Mouse (Mus musculus) left cerebral cortex, postnatal 10 days (tissue): ENCODE results near the gene Srprb. TPM values are rescaled to one million over a fixed set of nuclear protein-coding genes. Genes with fewer than 3 reads are reported as not detected.

Experiments
- DNase-seq, 2 experiments: peaks; one replicate each; pipeline ENCODE4 v3.0.0; 2021 to 2022; ENCODE audit warnings: low spot score in 2 of 2, mixed read lengths in 1 of 2; ENCODE audit errors: extremely low spot score in 1 of 2
- intact Hi-C: fragments of 180-260 bp; cut with DNase I; formaldehyde crosslinking; loops from one replicate; pipeline ENCODE4 v1.15.1; 2025
- total RNA-seq, 2 experiments: library from RNA; stranded (reverse); gene quantifications; 2 replicates each; pipeline ENCODE4 v1.2.3; 2021

The Srprb gene
- total RNA-seq, 2 experiments from 2014 or later = 20.9 to 22.4 TPM

GRCm38 (mm10) chr9:103214281-103214680 is 12.3 kb upstream of the Srprb start:
- no peak for DNase-seq
- intact Hi-C loops = no loop called here

- DNase-seq = no peak
- intact Hi-C loops = no loop called here
Observed at GRCm38 (mm10) chr9:103213631-103214030, 11.7 kb upstream of the Srprb start.

GRCm38 (mm10) chr9:103212654-103213420 is 10.9 kb upstream of the Srprb start:
- no peak for DNase-seq
- intact Hi-C loops = no loop called here

- intact Hi-C loops = loop anchor here (5.0 kb wide), 1 partner anchor 93 kb away; no protein-coding TSS in a partner anchor
- no peak for DNase-seq
Observed at GRCm38 (mm10) chr9:103208802-103209423, 7.0 kb upstream of the Srprb start.

- intact Hi-C loops = loop anchor here (5.0 kb wide), 1 partner anchor 94 kb away; no protein-coding TSS in a partner anchor
- DNase-seq = peak; percentile 51 to 77
Observed at GRCm38 (mm10) chr9:103207846-103208245, 5.9 kb upstream of the Srprb start.

- intact Hi-C loops = loop anchor here (5.0 kb wide), 1 partner anchor 97 kb away; no protein-coding TSS in a partner anchor
Observed at GRCm38 (mm10) chr9:103205786-103206185, 3.8 kb upstream of the Srprb start.

GRCm38 (mm10) chr9:103188416-103188815 is 13.5 kb downstream of the Srprb start:
- DNase-seq = no peak
- intact Hi-C loops = no loop called here

More at GRCm38 (mm10) chr9:103205786-103206185, 3.8 kb upstream of the Srprb start:
- DNase-seq = no peak

- intact Hi-C loops = no loop called here
- DNase-seq = peak in 1 of 2 experiments; percentile 60
Observed at GRCm38 (mm10) chr9:103186747-103187146, 15.2 kb downstream of the Srprb start.

GRCm38 (mm10) chr9:103185946-103186345 is 16.0 kb downstream of the Srprb start:
- intact Hi-C loops = no loop called here
- no peak for DNase-seq

- intact Hi-C loops = no loop called here
Observed at GRCm38 (mm10) chr9:103184855-103185254, 17.1 kb downstream of the Srprb start.

GRCm38 (mm10) chr9:103181886-103182285 is 20.1 kb downstream of the Srprb start:
- no peak for DNase-seq
- intact Hi-C loops = no loop called here

More at GRCm38 (mm10) chr9:103184855-103185254, 17.1 kb downstream of the Srprb start:
- no peak for DNase-seq

GRCm38 (mm10) chr9:103180807-103181565 is 21.0 kb downstream of the Srprb start:
- intact Hi-C loops = no loop called here
- DNase-seq = peak; percentile 39 to 88

- intact Hi-C loops = no loop called here
- DNase-seq = peak in 1 of 2 experiments; percentile 66
Observed at GRCm38 (mm10) chr9:103180303-103180702, 21.6 kb downstream of the Srprb start.

- intact Hi-C loops = loop anchor here (5.0 kb wide), 1 partner anchor 83 kb away; no protein-coding TSS in a partner anchor
- DNase-seq = no peak
Observed at GRCm38 (mm10) chr9:103175692-103176091, 26.2 kb downstream of the Srprb start.

GRCm38 (mm10) chr9:103174771-103175519 is 27.0 kb downstream of the Srprb start:
- DNase-seq = peak in 1 of 2 experiments; percentile 46
- intact Hi-C loops = loop anchor here (5.0 kb wide), 1 partner anchor 83 kb away; no protein-coding TSS in a partner anchor

- DNase-seq = no peak
- intact Hi-C loops = no loop called here
Observed at GRCm38 (mm10) chr9:103168771-103169170, 33.2 kb downstream of the Srprb start.

GRCm38 (mm10) chr9:103168046-103168445 is 33.9 kb downstream of the Srprb start:
- intact Hi-C loops = no loop called here
- DNase-seq = peak in 1 of 2 experiments; percentile 20

GRCm38 (mm10) chr9:103163806-103164205 is 38.1 kb downstream of the Srprb start:
- no peak for DNase-seq
- intact Hi-C loops = no loop called here
